Mouse (Mus musculus) thymus, postnatal 10 days (tissue): ENCODE measurements around the gene Bcl2l2.

Experiments used
- DNase-seq, 2 experiments: peaks; one replicate each; pipeline ENCODE4 v3.0.0; 2021; ENCODE audit warnings: low spot score in 2 of 2

Gene Bcl2l2

GRCm38 (mm10) chr14:54893651-54894181, 10.5 kb downstream of the Bcl2l2 start:
- peak; percentile 95 to 97 for DNase-seq

GRCm38 (mm10) chr14:54894296-54895151, 11.3 kb downstream of the Bcl2l2 start:
- peak in 1 of 2 experiments; percentile 52 for DNase-seq

GRCm38 (mm10) chr14:54897445-54897844, 14.3 kb downstream of the Bcl2l2 start:
- DNase-seq = no peak

- peak in 1 of 2 experiments; percentile 71 for DNase-seq
These were observed 17.2 kb downstream of the Bcl2l2 start for GRCm38 (mm10) chr14:54900383-54900782.

- no peak for DNase-seq
These were observed 20.5 kb downstream of the Bcl2l2 start for GRCm38 (mm10) chr14:54903641-54904040.

GRCm38 (mm10) chr14:54908682-54909081, 25.5 kb downstream of the Bcl2l2 start:
- DNase-seq = no peak

GRCm38 (mm10) chr14:54912109-54912850, 29.1 kb downstream of the Bcl2l2 start:
- DNase-seq = no peak

GRCm38 (mm10) chr14:54912886-54913285, 29.7 kb downstream of the Bcl2l2 start, which contains the start of gene Slc22a17:
TSS of gene Slc22a17 (minus strand) at chr14:54913132.
- DNase-seq = peak in 1 of 2 experiments; percentile 30

- no peak for DNase-seq
These were observed 30.2 kb downstream of the Bcl2l2 start for GRCm38 (mm10) chr14:54913343-54913742.

GRCm38 (mm10) chr14:54920076-54920685, 37.0 kb downstream of the Bcl2l2 start:
- no peak for DNase-seq

GRCm38 (mm10) chr14:54924641-54925348, 41.6 kb downstream of the Bcl2l2 start:
- DNase-seq = no peak

- peak in 1 of 2 experiments; percentile 12 for DNase-seq
These were observed 42.5 kb downstream of the Bcl2l2 start, which contains the start of gene Efs for GRCm38 (mm10) chr14:54925349-54926342. TSS of gene Efs (minus strand) at chr14:54926126.

GRCm38 (mm10) chr14:54926401-54927158, 43.4 kb downstream of the Bcl2l2 start:
- no peak for DNase-seq

GRCm38 (mm10) chr14:54927296-54927695, 44.1 kb downstream of the Bcl2l2 start:
- no peak for DNase-seq

GRCm38 (mm10) chr14:54929801-54930200, 46.6 kb downstream of the Bcl2l2 start:
- DNase-seq = no peak

- DNase-seq = no peak
These were observed 47.3 kb downstream of the Bcl2l2 start for GRCm38 (mm10) chr14:54930431-54930830.

- DNase-seq = no peak
These were observed 49.5 kb downstream of the Bcl2l2 start, which contains the start of gene Il25 for GRCm38 (mm10) chr14:54932645-54933150. TSS of gene Il25 (plus strand) at chr14:54932695.

- DNase-seq = no peak
These were observed 53.0 kb downstream of the Bcl2l2 start, which contains the start of gene Cmtm5 for GRCm38 (mm10) chr14:54935904-54936830. TSS of gene Cmtm5 (plus strand) at chr14:54936261.
